Mouse (Mus musculus): ENCODE measurements at regions not wholly inside any gene's neighbourhood (a gene's known extent, or its start where the extent isn't known, plus 50 kb on each side); places are given as distances from the start of the nearest gene placed in this dataset.

- no peak for TF ChIP-seq CTCF (IDR thresholded peaks at IDR 0.05; ENCODE audit: low read depth)
- TF ChIP-seq EP300 (IDR thresholded peaks at IDR 0.05; ENCODE audit: low read depth): no peak
Measured at GRCm38 (mm10) chr9:68400930-68401329, 252.7 kb upstream of the Rora start.

Measured in heart, postnatal 0 days (tissue).